Mouse (Mus musculus) right cerebral cortex, postnatal 14 days (tissue): ENCODE measurements around the gene Sprn.
"Not testable (repeated sequence)": the region's sequence is repeated elsewhere in the genome, so short reads cannot be mapped to it uniquely, and the experiment has no call there.

Source experiments
- DNase-seq: peaks from one replicate; pipeline ENCODE4 v3.0.0; 2022

Sprn gene

DNA sequence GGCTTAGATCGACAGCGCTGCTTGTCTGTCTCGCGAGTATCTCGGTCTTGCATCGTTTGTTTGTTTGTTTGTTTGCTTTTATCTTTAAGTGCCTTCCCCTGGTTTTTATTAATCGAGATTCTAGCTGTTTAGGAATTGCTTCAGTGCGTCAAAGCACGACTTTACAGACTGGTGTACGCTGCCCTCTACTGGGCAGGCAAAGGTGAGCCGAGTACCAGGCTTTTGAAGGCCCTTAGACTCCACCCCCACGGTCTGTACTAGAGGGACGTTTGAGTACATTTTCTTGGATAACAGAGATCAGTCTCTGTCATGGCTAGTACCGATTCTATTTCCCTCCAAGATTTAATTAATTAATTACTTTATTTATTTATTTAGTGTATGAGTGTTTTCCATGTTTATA, 13.3 kb downstream of the Sprn start:
- peak; percentile 47 for DNase-seq

DNA sequence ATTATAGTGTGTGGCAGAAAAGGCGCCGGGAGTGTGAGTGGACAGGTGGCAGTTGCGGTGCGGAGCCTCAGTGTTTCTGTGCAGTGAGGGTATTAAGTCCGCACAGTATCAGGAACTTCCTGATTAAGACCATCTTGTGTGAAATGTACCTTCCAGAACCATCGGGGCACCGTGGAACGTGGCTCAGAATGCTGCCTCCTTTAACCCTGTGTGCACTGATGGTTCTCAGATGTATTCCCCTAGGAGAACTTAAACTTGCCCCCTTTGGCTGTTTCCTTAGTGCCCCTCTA, 16.7 kb downstream of the Sprn start:
- no peak for DNase-seq

- DNase-seq: peak; percentile 99
These were observed 17.3 kb downstream of the Sprn start, which contains the start of gene Mtg1 for GRCm38 (mm10) chr7:140137135-140138020. Gene Mtg1 (plus strand): TSS chr7:140137564.

GRCm38 (mm10) chr7:140135106-140135770, 19.4 kb downstream of the Sprn start:
- no peak for DNase-seq

DNA sequence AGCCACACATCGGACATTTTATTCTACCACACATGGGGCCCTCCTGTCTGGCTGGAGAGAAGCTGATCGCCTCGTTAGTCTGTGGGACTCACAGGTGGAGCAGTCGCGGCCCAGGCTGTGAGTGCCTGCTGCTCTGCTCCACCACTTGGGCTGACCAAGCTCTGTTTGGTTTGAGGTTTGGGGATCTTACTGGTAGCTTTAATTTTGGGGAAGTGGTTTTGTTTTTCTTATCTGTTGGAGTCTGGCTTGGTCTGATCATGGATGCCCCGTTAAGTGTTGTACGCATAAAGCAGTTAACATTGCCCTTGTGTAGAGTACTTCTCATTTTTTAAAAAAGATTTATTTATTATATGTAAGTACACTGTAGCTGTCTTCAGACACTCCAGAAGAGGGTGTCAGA, 20.6 kb downstream of the Sprn start:
- DNase-seq: not testable (repeated sequence)

GRCm38 (mm10) chr7:140132184-140132583, 22.5 kb downstream of the Sprn start:
- not testable (repeated sequence) for DNase-seq

GRCm38 (mm10) chr7:140127911-140128310, 26.8 kb downstream of the Sprn start:
- no peak for DNase-seq

DNA sequence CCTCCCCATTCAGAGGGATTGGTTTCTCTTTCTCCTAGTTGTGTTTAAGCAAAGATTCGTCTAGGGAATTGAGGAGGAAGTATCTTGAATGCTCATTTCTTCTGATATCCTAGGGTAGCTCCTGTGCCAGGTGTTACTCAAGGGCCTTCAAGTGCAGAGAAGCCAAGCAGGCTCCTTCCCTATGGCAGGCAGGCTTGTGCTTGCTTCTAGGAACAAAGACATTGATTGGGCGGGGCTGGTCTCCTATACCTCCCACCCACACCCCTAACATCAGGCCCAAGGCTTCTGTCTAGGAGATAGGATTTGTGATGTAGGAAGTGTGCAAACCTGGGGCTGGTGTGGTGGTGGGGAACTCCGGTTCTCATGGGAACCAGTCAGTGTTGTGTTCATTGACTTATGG, 27.7 kb downstream of the Sprn start:
- DNase-seq: no peak

GRCm38 (mm10) chr7:140126022-140126350, 28.7 kb downstream of the Sprn start:
- no peak for DNase-seq

DNA sequence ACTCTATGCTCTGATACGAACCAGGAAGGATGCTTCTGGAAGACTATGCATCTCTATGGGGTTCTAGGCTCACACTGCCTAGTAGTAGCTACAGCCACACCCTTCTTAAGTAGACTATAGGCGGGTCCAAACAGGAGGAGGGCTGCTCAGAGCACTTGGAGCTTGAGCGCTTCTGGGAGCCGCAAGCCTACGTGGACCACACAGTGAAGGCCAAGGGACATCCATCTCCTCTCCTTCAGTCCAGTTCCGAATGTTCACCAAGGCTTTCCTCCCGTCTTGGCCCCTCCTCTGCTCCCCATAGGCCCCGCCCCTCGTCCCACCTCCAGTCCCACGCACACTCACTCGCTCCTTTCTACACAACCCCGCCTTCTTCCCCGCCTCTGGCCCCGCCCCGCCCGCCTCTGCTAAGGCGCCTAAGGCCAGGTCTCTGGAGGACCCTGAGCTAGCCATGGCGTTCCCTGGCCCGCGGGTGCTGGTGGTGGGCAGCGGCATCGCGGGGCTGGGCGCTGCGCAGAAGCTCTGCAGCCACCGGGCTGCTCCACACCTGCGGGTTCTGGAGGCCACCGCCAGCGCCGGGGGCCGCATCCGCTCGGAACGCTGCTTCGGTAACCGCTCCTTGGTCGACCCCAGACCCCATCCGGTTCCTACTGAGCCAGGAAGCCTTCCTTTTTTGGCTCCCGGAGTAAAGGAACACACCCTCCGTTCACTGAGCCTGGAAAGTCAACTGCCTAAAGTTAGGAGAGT, 29.2 kb downstream of the Sprn start:
- DNase-seq: peak; percentile 83

DNA sequence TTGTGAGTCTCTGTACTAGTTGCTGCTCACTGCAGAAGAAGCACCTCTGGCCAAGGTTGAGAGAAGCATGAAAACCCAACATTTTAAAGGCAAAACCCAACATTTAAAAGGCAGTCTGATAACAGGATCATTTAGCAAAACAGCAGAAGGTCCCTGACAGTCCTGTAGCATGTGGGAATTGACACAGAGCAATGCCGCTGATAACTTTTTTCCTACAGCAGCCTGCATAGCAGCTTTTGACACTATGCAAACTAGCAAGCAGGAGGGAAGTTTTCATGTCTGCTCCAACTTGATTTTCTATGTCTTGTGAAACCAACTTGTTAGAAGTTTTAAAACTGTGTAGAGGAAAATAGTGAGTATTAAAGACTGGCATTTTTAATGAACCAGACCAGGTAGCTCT, 30.3 kb downstream of the Sprn start:
- DNase-seq: no peak

DNA sequence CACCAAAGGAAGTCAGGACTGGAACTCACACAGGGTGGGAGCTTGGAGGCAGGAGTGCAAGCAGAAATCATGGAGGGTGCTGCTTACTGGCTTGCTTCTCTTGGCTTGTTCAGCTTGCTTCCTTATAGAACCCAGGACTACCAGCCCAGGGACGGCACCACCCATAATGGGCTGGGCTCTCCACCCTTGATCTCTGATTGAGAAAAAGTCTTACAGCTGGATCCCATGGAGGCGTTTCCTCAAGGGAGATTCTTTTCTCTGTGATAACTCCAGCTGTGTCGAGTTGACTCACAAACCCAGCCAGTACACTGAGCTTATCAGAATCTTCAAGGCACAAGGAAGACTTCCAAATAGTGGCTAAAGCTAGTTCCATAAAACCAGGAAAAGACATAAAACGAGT, 31.9 kb downstream of the Sprn start:
- DNase-seq: no peak

- DNase-seq: no peak
These were observed 33.3 kb downstream of the Sprn start for GRCm38 (mm10) chr7:140121338-140121910.

- no peak for DNase-seq
These were observed 34.2 kb downstream of the Sprn start for GRCm38 (mm10) chr7:140120484-140120883.

DNA sequence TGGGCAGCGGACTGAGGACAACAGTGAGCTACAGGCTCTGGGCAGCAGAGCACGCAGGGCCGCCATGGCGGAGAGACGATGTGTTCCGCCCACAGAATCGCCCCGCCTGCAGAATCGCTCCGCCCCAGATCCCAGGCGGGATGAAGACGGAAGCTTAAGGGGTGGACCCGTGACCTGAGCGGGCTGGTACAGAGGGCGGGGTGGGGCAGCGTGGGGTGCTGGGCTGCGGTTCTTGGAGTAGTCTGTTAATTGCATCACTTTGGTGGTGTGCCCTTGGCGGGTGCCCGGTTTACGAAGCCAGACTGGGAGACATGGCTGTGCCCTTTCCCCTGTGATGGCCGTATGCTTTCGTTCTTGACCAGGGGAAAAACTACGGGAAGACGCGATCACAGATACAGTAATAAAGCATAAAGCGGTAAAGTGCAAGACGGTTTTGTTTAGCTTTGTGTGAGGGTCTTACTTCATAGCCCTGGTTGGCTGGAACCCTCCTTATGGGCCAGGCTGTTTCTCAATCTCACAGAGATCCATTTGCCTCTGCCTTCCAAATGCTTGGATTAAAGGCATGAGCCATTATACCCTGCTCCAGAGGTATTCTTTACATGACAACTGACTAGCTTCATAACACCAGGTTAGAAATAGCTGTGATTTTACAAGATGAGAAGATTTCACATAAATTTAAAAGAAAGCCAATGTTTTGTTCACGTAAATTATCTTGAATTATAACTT, 38.2 kb downstream of the Sprn start, which contains the start of gene Echs1:
Echs1 (minus strand) TSS at position 148 of the 726 bp plus-strand sequence.
- DNase-seq: peak; percentile 80

DNA sequence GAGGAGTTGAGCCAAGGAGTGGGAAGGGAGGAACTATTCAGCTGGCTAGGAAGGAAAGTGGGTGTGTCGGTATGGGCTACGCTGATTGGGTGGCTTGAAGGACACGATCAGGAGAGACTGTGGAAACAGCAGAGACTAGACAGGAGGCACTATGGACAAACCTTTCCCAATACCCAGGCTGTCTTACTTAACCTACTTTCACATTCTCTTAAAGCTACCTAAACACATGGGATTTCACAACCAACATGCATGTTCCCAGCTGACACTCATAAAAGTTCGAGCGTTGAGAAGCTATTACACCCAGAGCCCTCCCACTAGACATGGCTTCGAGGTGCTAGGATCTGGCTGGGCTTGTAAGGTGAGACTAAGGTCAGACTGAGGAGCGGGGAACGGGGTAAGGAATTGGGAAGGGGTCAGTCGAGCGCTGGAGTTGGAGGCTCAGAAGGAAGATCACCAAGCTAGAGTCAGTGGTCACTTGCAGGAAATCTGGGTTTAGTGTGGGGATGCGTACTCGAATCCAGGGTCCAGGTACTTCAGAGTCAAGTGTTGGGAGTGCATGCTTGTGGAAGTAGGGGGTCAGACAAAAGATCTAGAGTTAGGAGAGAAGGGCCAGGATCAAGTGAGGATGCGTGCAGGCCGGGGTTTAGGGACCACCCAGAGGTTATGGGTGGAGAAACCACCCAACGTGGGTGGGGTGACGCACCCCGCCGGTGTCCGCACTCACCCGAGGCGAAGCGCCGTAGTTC, 38.9 kb downstream of the Sprn start, which contains the start of gene Paox:
Paox (plus strand) TSS at position 217 of the 746 bp plus-strand sequence.
- no peak for DNase-seq

DNA sequence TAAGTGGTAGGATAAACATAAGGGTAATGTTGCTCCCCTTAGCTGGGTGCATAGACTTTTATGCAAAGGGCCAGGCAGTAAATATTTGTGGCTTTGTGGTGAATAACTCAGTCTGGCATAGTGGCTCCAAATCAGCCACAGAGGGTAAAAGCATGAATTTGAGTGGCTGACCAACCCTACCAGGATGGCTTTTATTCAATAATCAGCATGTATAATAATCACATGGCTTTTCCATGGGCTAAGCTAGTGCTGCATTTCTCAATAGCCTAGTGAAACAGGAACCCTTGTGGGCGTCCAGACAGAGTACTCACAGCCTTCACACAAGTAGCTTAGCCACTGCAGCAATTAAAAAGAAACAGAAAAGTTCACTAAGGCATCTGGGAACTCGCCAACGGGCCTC, 42.7 kb downstream of the Sprn start:
- no peak for DNase-seq

DNA sequence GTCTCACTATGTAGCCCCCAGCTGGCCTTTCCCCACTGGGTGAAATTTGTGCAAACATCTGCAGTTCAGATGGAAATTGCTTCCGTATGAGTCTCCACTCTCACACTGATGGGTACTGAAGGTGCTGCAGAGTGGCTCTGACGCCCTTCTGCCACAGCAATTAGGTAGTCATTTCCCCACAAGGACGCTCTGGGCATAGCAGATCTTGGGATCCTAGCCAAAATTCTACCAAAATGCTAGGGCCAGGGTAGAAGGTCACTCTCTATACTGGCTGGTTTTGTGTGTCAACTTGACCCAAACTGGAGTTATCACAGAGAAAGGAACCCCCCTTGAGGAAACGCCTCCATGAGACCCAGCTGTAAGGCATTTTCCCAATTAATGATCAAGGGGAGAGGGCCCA, 50.7 kb downstream of the Sprn start:
- DNase-seq: no peak

DNA sequence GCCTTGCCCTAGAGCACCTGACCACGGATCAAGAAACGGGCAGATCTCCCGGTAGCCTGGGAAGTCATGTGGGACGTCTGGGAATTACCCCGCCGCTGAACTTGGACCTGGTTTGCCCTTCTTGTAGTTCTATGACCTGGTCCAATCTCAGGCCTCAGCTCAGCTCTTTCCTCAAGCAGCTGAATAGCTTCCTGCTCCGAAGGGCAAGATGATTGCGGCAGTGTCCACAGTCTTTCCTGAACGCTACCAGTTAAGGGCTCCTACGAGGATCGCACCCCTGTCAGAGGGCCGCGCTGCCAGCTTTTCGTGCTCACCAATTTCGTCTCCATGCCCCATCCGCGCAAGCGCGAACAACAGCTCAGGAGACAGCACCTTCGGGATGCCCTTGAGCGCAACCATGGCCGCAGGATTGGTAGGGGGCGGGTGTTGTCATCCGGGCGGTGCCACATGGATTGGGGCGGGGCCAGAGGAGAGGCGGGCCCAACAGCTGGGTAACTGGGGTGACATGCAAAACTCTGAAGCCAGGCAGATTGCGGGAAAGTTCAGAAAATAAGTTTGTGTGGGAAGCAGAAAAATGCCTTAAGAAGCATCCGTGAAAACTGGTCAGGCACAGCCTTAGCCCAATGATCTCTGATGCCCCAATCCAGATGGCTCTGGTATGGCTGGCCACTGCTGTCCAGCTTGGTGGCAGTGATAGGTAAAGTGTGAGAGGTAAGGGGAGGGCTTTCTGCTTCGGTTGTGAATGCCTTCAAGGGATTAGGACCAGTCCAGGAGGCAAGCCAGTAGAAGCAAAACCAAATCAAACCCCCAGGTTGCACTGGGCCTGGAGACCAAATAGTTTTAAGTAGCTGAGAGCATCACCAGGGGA, 52.5 kb downstream of the Sprn start, which contains the start of gene Fuom:
Fuom (minus strand) TSS at position 449 of the 868 bp plus-strand sequence.
- peak; percentile 79 for DNase-seq

- no peak for DNase-seq
These were observed 53.2 kb downstream of the Sprn start for GRCm38 (mm10) chr7:140101498-140101897.
